Mouse (Mus musculus): ENCODE results near the gene Ralgapa2.

DNA sequence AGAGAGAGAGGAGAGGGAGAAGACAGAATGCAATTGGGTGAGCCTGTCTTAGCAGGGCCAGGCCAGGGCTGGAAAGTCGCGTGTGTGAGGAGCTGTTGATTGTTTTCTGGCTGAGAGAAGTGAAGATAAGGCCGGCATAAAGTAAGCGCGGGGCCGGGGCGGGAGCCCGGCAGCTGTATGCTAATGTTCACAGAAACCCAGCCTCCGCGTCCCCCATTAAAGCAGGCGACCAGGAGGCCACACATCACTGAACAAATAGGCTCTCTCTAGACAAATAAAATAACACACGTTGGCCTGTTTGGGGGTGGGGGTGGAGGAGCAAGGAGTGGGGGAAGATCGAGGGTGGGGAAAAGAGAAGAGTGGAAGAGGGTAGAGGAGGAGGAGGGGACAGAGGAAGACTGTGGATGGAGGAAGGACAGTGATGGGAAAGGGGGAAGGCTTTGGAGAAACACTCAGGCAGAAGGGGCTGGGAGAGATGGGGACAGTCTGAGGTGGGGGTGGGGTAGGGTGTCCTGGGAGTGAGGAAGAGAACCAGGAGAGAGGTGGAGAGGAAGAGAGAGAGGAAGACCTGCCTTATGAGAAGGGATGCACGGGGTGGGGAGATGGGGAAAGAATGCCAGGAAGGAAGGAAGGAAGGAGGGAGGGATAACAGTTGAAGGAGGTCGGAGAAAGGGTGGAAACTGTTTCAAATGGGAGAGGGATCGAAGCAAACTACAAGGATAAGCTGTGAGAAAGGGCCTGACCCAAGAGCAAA is 294.7 kb downstream of the Ralgapa2 start:
- TF ChIP-seq CTCF (IDR thresholded peaks at IDR 0.05; ENCODE audit: borderline replicate concordance, extremely low read depth, insufficient read depth, insufficient read length): no peak
- no peak for TF ChIP-seq POLR2A (IDR thresholded peaks at IDR 0.05; ENCODE audit: borderline replicate concordance, extremely low read depth, insufficient read depth, insufficient read length, poor library complexity, severe bottlenecking)
